Mouse (Mus musculus): ENCODE measurements around the gene Gpc5.
A peak's percentile ranks its signal among the peaks of the same experiment; 100 is the strongest.

Gpc5 gene

GRCm38 (mm10) chr14:115371131-115371530 is 279.1 kb downstream of the Gpc5 start:
- peak; percentile 19 for DNase-seq

DNA sequence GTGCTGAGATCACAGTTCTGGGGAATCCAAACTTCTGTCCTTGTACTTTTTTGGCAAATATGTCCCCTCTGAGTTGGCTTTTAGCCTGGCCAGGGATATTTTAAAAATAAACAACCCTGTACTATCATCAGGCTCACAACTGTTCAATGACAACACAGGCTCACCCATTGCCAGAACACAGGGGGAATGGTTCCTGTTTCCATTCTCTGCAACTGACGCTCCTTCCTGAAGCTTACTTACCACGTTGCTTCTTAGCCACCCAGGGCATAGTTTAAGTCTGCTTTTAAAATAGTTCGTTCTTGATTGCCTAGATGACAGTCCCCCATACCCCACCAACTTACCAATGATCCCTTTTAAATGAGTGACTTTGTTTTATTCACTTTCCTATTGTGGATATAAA is 299.8 kb downstream of the Gpc5 start:
- DNase-seq = no peak

DNA sequence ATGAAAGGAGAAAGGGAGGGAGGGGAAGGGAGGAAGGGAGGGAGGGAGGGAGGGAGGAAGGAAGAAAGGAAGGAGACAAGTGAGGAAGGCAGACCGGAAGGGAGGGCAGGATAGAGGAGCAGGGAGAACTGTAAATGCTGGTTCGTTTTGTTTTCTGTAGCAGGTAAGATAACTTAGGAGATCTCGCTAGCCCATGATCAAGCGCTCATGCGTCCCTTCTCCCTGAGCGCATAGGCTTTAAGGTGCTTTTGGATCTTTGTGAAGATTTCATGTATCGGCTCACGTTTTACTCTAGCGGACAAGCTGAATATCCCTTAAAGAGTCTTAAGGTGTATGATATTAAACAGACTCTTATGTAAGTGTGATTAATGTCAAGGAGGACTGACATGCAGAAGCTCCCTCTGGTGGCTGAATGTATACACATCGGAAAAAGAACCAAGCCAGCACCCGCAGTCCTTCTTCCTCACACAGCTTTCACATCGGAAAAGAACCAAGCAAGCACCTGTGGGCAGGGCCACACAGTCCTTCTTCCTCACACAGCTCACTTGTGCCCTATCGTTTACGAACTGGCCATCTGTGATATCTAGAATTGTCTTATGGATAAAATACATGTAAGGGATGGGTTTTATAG is 301.0 kb downstream of the Gpc5 start:
- peak; percentile 38 for DNase-seq

DNA sequence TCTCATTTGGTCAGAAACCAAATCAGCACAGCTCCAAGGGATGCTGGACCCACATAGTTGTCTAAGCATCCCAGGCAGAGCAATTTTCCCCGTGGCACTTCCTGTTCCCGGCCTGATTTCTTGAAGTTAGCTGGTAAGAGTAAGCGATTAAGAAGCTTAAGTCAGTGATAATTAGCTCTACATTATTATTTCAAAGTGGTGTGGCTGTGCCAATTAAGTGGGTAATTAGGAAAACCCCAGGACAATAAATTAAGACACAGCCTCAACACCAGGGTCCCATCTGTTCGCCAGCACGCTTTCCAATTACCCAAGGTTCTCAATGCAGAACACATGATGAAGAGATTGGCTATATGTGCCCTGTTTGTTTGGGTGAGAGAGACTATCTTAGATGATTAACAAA is 314.6 kb downstream of the Gpc5 start:
- DNase-seq = no peak

GRCm38 (mm10) chr14:115407309-115407930 is 315.4 kb downstream of the Gpc5 start:
- no peak for DNase-seq

- no peak for DNase-seq
Observed at GRCm38 (mm10) chr14:115410881-115411280, 318.9 kb downstream of the Gpc5 start.

- DNase-seq = no peak
Observed at GRCm38 (mm10) chr14:115411513-115412174, 319.6 kb downstream of the Gpc5 start.

DNA sequence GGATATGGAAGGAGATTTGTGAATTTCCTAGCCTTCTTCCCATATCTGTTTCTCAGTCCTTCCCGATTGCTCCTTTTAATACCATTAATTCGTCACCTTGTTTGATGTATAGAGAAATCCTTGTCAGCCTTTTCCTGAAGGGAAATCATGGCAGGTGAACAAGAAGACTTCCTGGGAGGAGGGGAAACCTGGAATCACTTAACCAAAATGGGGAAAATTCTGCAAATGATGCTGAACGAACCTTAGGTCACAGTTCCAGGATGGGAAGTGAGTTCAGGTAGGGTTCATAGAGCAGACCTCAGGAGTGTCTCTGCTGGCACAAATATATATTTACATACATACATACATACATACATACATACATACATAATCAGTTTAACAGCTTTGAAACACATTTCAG is 320.8 kb downstream of the Gpc5 start:
- DNase-seq = no peak

GRCm38 (mm10) chr14:115413429-115413828 is 321.4 kb downstream of the Gpc5 start:
- no peak for DNase-seq

- no peak for DNase-seq
Observed at GRCm38 (mm10) chr14:115414545-115414944, 322.5 kb downstream of the Gpc5 start.

- DNase-seq = no peak
Observed at GRCm38 (mm10) chr14:115431967-115432366, 340.0 kb downstream of the Gpc5 start.

GRCm38 (mm10) chr14:115432368-115432767 is 340.4 kb downstream of the Gpc5 start:
- DNase-seq = no peak

- no peak for DNase-seq
Observed at GRCm38 (mm10) chr14:115436617-115437016, 344.6 kb downstream of the Gpc5 start.

DNA sequence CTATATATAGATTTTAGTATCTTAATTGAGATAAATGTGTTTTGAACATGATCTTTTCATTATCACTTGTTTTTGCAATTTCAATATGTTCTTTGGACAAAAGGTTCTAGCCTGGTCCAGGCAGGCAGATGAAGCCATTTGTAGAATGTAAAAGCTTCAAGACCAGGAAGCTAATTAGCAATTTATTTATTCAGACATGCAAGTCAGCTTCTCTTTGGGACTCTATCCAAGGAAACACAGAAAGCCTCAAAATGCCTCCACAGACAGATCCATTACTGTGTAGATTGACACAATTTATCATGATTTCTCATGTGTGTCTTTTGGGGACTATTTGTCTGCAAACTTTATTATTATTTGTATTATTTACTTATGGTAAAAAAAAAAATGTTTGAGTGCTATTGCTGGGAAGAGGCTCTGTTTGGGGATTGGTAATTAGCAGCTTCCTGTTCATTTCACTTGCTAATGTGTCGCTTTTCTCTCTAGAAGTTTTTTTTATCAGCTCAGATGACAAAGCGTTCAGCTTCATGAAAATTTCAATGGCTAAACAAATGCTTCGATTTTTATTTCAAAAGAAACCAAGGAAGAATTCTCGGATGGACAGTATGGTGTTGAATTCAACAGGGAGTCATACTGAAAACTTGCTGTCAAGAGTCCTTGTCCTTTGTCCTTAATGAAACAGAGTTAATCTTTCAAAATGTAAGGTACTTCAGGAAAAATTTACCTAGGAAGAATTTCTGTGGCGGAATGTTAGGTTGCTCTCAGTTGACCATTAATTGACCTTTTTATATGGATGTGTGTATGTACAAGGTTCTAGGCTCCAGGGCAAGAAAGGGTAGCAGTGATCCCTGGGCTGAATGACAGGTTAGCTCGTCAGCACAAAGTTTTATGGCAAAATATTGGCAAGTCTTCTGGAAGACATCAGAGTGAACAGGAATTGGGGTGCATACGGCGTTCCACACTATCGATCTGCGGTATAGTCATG is 353.1 kb downstream of the Gpc5 start:
- no peak for DNase-seq

DNA sequence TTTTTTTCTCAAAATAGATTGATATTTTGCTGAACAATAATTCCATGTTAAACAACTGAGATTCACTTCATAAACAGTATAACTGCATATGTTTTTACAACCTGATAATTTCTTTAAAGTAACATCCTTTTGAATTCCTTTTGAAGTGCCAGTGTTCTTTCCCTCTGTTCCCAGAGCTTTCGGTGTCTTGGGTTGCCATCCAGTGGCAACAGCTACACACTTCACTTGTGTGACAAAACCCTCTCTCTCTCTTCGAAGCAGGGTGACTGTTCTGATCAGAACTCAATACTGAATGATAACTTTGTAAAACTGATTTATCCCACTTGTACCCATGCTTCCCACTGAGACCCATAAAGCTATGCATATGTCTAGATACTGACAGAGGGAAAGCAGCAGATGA is 358.9 kb downstream of the Gpc5 start:
- no peak for DNase-seq

DNA sequence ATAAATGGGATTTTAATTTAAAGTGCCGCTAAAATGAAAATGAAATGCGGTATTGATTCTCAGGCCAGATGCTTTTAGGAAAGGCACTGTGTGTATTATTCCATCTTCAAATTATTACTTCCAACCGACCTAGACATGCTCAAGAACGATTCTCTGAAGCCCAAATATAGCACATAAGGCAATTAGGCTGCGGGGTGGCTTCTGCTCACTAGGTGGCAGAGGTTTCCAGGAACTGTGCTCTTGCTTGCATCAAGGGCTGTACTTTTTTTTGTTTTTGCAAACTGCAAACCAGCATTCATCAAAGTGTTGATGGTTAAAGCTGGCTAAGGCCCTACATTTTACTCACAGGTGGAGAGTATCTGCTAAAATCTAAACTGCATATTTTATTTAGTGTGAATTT is 375.9 kb downstream of the Gpc5 start:
- DNase-seq = no peak

DNA sequence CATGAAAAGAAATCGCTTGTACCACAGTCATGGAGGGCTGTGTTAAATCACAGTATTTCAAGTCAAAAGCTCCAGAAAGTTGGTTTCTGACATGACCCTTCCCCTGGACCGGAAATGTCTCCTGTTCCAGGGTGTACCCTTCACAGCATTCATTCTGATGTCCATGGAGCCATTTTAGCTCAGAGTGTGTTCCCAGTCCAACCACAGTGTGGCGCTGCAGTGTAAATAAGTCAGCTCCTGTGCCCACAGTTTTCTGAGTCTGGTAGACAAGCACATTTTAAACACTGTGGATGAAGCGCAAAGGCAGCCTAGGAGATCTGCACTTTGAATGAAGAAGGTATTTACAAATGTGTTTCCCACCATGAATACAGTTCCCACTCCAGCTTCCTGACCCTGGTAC is 383.2 kb downstream of the Gpc5 start:
- peak; percentile 21 for DNase-seq

DNA sequence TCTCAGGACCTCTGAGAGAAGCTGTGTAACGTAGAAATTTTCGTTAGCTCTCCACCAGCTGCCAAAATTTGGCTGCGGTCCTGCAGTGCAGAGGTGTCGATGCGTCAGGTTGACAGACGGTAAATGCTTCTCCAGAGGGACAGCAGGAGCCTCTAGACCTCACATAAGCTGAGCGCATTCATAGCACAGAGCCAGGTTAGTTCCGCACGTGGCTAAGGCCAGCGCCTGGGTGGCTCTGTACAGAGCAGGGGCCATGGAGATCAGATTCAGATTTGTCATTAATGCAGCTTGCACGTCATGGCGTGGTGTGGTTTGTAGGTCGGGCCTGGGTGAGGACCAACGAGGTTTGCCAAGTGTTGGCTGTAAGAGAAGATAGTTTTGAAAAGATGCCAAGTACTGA is 385.3 kb downstream of the Gpc5 start:
- no peak for DNase-seq

DNA sequence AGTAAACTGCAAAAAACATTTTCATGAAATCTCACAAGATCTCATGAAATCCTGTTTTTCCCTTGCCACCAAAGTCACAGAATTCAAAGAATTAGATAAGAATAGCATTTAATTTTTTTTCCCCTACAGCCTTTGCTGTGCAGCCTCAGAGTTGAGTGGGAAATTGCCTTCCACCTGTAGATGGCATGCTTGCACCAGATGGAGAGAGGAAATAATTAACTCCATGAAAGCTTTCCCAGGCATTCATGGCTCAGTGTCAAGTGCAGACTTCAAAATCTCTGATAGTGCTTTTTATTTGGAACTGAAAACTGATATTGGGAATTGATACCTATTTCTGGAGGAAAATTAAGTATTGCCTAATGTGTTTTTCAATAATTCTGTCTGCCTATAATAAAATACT is 393.1 kb downstream of the Gpc5 start:
- no peak for DNase-seq

- DNase-seq = no peak
Observed at GRCm38 (mm10) chr14:115500794-115501193, 408.8 kb downstream of the Gpc5 start.

DNA sequence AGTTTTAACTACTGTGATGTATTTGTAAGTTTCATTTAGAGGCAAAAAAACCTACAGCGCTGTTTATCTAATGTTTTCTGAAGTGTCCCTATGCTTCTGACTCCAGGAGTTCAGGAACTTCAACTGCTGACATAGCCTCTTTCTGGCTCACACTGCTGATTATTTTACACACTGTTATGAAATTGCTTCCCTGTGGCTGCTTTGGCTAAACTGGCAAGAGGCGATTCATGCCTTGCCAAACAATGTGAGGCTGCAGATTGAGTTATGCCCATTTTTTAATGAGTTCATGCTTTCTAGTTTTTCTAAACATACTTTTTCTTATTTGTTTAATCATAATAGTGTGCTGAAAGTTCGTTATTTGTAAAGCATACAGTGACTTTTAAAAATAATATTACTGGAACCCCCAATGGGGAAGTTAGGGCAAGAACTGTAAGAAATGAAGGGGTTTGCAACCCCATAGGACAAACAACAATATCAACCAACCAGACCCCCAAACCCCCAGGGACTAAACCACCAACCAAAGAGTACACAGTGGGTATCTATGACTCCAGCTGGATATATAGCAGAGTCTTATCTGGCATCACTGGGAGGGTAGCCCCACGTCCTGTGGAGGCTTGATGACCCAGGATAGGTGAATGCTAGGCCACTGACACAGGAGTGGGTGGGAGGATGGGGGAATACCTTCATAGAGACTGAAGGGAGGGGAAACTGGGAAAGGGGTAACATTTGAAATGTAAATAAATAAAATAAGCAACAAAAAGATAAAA is 454.7 kb downstream of the Gpc5 start:
- DNase-seq = no peak

- DNase-seq = no peak
Observed at GRCm38 (mm10) chr14:115551996-115552395, 460.0 kb downstream of the Gpc5 start.
